Mouse (Mus musculus): ENCODE measurements around the gene Hgfac.

Gene Hgfac

GRCm38 (mm10) chr5:35037438-35037837 lies 3.9 kb upstream of the Hgfac start:
- DNase-seq (ENCODE audit: extremely low spot score) = no peak

- no peak for DNase-seq (ENCODE audit: extremely low spot score)
Observed at GRCm38 (mm10) chr5:35042431-35043109, 1.3 kb downstream of the Hgfac start.

- DNase-seq (ENCODE audit: extremely low spot score) = peak; percentile 80
Observed at GRCm38 (mm10) chr5:35043110-35043451, 1.8 kb downstream of the Hgfac start.

- no peak for DNase-seq (ENCODE audit: extremely low spot score)
Observed at GRCm38 (mm10) chr5:35050541-35050940, 9.2 kb downstream of the Hgfac start.

GRCm38 (mm10) chr5:35054628-35055027 lies 13.3 kb downstream of the Hgfac start:
- no peak for DNase-seq (ENCODE audit: extremely low spot score)

- no peak for DNase-seq (ENCODE audit: extremely low spot score)
Observed at GRCm38 (mm10) chr5:35055076-35055475, 13.8 kb downstream of the Hgfac start.

GRCm38 (mm10) chr5:35056604-35057432 lies 15.5 kb downstream of the Hgfac start, which contains the start of gene Dok7:
Gene Dok7, plus strand, starts transcription at chr5:35056766.
- DNase-seq (ENCODE audit: extremely low spot score) = peak; percentile 46

- DNase-seq (ENCODE audit: extremely low spot score) = no peak
Observed at GRCm38 (mm10) chr5:35057582-35057981, 16.3 kb downstream of the Hgfac start.

GRCm38 (mm10) chr5:35058216-35058615 lies 16.9 kb downstream of the Hgfac start:
- no peak for DNase-seq (ENCODE audit: extremely low spot score)

- DNase-seq (ENCODE audit: extremely low spot score) = no peak
Observed at GRCm38 (mm10) chr5:35060098-35060497, 18.8 kb downstream of the Hgfac start.

GRCm38 (mm10) chr5:35069841-35070240 lies 28.5 kb downstream of the Hgfac start:
- no peak for DNase-seq (ENCODE audit: extremely low spot score)

GRCm38 (mm10) chr5:35070314-35070713 lies 29.0 kb downstream of the Hgfac start:
- no peak for DNase-seq (ENCODE audit: extremely low spot score)

GRCm38 (mm10) chr5:35070953-35071352 lies 29.6 kb downstream of the Hgfac start:
- DNase-seq (ENCODE audit: extremely low spot score) = no peak

- no peak for DNase-seq (ENCODE audit: extremely low spot score)
Observed at GRCm38 (mm10) chr5:35071855-35072254, 30.5 kb downstream of the Hgfac start.

- DNase-seq (ENCODE audit: extremely low spot score) = no peak
Observed at GRCm38 (mm10) chr5:35073235-35073634, 31.9 kb downstream of the Hgfac start.

GRCm38 (mm10) chr5:35073992-35074391 lies 32.7 kb downstream of the Hgfac start:
- no peak for DNase-seq (ENCODE audit: extremely low spot score)

GRCm38 (mm10) chr5:35076369-35076768 lies 35.1 kb downstream of the Hgfac start:
- no peak for DNase-seq (ENCODE audit: extremely low spot score)

GRCm38 (mm10) chr5:35079101-35079500 lies 37.8 kb downstream of the Hgfac start:
- no peak for DNase-seq (ENCODE audit: extremely low spot score)

- no peak for DNase-seq (ENCODE audit: extremely low spot score)
Observed at GRCm38 (mm10) chr5:35084913-35085312, 43.6 kb downstream of the Hgfac start.

- peak; percentile 70 for DNase-seq (ENCODE audit: extremely low spot score)
Observed at GRCm38 (mm10) chr5:35088785-35089613, 47.7 kb downstream of the Hgfac start.

- DNase-seq (ENCODE audit: extremely low spot score) = no peak
Observed at GRCm38 (mm10) chr5:35089614-35089963, 48.3 kb downstream of the Hgfac start.

GRCm38 (mm10) chr5:35091636-35092035 lies 50.3 kb downstream of the Hgfac start:
- DNase-seq (ENCODE audit: extremely low spot score) = no peak

Data from embryo, embryonic 9.5 days (tissue).